ENCODE assay signal across 8 mouse cellular contexts in genomic region chr10:40348566-40349536, GRCm38 (mm10). TPM values are rescaled to one million over a fixed set of nuclear protein-coding genes. Genes with fewer than 3 reads are reported as not detected.
A peak's percentile ranks its signal among the peaks of the same experiment; 100 is the strongest.
DNase-seq lines count a peak whose midpoint lies in the region; ATAC-seq lines count a peak whose summit lies in the region.

No protein-coding gene starts in this region.

- no peaks in the 10 kb centered on the region for H3K27me3 ChIP-seq in hindbrain, embryonic 14.5 days (ENCODE audit: control insufficient read depth, insufficient read depth, low read length)

- H3K9me3 ChIP-seq in hindbrain, embryonic 14.5 days (ENCODE audit: control insufficient read depth, low read length): no peaks in the 10 kb centered on the region

- WGBS in hindbrain, embryonic 14.5 days: under 1% methylated on average over 76 of the region's 76 CpGs

- H3K27ac ChIP-seq in hindbrain, embryonic 14.5 days: peak overlapping the region; percentile 93

- DNase-seq in R1 (ENCODE audit: low read depth, low spot score): peak; percentile 100
- DNase-seq in cerebellum, postnatal 25 days: peak; percentile 96
- peak; percentile 89 to 94 for DNase-seq in frontal cortex, postnatal 25 days (ENCODE audit: low spot score in 2 of 2)
- DNase-seq in hindbrain, embryonic 14.5 days (ENCODE audit: low spot score): peak; percentile 99
- DNase-seq in layer of hippocampus, postnatal 36 days: peak; percentile 96
- peak; percentile 100 for DNase-seq in lung, postnatal 36 days
- peak; percentile 100 for DNase-seq in retina, postnatal 1 day
- peak; percentile 95 to 98 for DNase-seq in urinary bladder, adult 18-20 months (ENCODE audit: low spot score in 2 of 2)

- H3K9ac ChIP-seq in hindbrain, embryonic 14.5 days: peak overlapping the region; percentile 87

- no peaks in the 10 kb centered on the region for H3K36me3 ChIP-seq in hindbrain, embryonic 14.5 days (replicated peaks; ENCODE audit: control insufficient read depth, insufficient read depth)

- H3K4me1 ChIP-seq in hindbrain, embryonic 14.5 days (replicated peaks; ENCODE audit: control insufficient read depth, insufficient read depth, low read length): peaks cover 20% of the 10 kb centered on the region

- ATAC-seq in hindbrain, embryonic 14.5 days (ENCODE audit: low FRiP score): peak; percentile 98

- peak overlapping the region; percentile 94 for H3K4me3 ChIP-seq in hindbrain, embryonic 14.5 days (replicated peaks; ENCODE audit: low read length)

- peak overlapping the region; percentile 78 for H3K4me2 ChIP-seq in hindbrain, embryonic 14.5 days (replicated peaks)

RNA-seq across cellular contexts. Expression of gene Cdk19, which starts 9.5 kb away (rescaled TPM):
- 14.4 and 15.2 TPM in 2 replicates for polyA plus RNA-seq in hindbrain, embryonic 14.5 days (2014; fragmentation: Nextera tagmentation; extraction: Ambion mirVana)
- 10 to 100 TPM; 30.5 to 31.7 TPM for total RNA-seq in layer of hippocampus, postnatal 36 days (2021)

RNA-seq across cellular contexts. Expression of gene Amd1, which starts 46.9 kb away (rescaled TPM):
- polyA plus RNA-seq in hindbrain, embryonic 14.5 days (2014; fragmentation: Nextera tagmentation; extraction: Ambion mirVana): 47.5 and 57.4 TPM in 2 replicates
- 10 to 100 TPM; 90.1 to 92.0 TPM for total RNA-seq in layer of hippocampus, postnatal 36 days (2021)

Comparison
In these comparisons a context has a peak if more than half of its experiments do, and no peak if none do; other contexts are left out.
1. Peak in every context shown above with its lines: DNase-seq, ATAC-seq, H3K4me3 ChIP-seq and H3K27ac ChIP-seq.